Mouse (Mus musculus) forebrain, embryonic 15.5 days (tissue): ENCODE measurements around the gene Mrpl35. TPM values are rescaled to one million over a fixed set of nuclear protein-coding genes. Genes with fewer than 3 reads are reported as not detected.
"Not testable (repeated sequence)": the region's sequence is repeated elsewhere in the genome, so short reads cannot be mapped to it uniquely, and the experiment has no call there.

Experiments used
- ATAC-seq: fragments of 200-750 bp; cut with Nextera tagmentation; replicated peaks from 2 replicates; pipeline ENCODE4 v1.8.0; 2017; ENCODE audit warnings: mild to moderate bottlenecking, moderate TSS enrichment, moderate library complexity
- H3K27ac ChIP-seq: fragments of 300-500 bp; sonication (generic); replicated peaks from 2 replicates; pipeline ENCODE4 v1.5.1; 2015; ENCODE audit warnings: mild to moderate bottlenecking, inconsistent platforms
- H3K27me3 ChIP-seq: fragments of 300-500 bp; sonication (generic); 2 replicates; pipeline ENCODE4 v1.6.1; 2015; ENCODE audit warnings: inconsistent platforms
- H3K36me3 ChIP-seq: fragments of 300-500 bp; sonication (generic); 2 replicates; pipeline ENCODE4 v1.6.1; 2015; ENCODE audit warnings: mild to moderate bottlenecking, inconsistent platforms
- H3K4me1 ChIP-seq: fragments of 300-500 bp; sonication (generic); 2 replicates; pipeline ENCODE4 v1.6.1; 2015; ENCODE audit warnings: inconsistent platforms
- H3K4me2 ChIP-seq: fragments of 300-500 bp; sonication (generic); replicated peaks from 2 replicates; pipeline ENCODE4 v1.6.1; 2015; ENCODE audit warnings: mild to moderate bottlenecking, inconsistent platforms
- H3K4me3 ChIP-seq: fragments of 300-500 bp; sonication (generic); 2 replicates; pipeline ENCODE4 v1.5.1; 2015; ENCODE audit warnings: mild to moderate bottlenecking, inconsistent platforms
- H3K9ac ChIP-seq: fragments of 300-500 bp; sonication (generic); replicated peaks from 2 replicates; pipeline ENCODE4 v1.6.1; 2015; ENCODE audit warnings: mild to moderate bottlenecking, inconsistent platforms
- H3K9me3 ChIP-seq: fragments of 300-500 bp; sonication (generic); 2 replicates; pipeline ENCODE4 v1.6.1; 2016; ENCODE audit warnings: inconsistent platforms
- WGBS: fragments of 180-500 bp; shearing (Covaris S2); methylation state at CpG from one replicate; pipeline ENCODE4 v1.1.7; 2015; ENCODE audit warnings: mixed read lengths; 5-methylcytosine and 5-hydroxymethylcytosine counted together
- polyA plus RNA-seq: library from polyadenylated mRNA; unstranded; fragments of >200 nt; fragmentation: Nextera tagmentation; extraction: Ambion mirVana; gene quantifications from 2 replicates; pipeline ENCODE4 v1.2.1, GENCODE M21; 2015

Gene Mrpl35
- 37.7 and 41.0 TPM in 2 replicates for polyA plus RNA-seq

GRCm38 (mm10) chr6:71826869-71827268 lies at the start of gene Mrpl35:
Gene Mrpl35, minus strand, starts transcription at chr6:71826969.
- no peaks in the 10 kb centered on the region for H3K9me3 ChIP-seq
- no peak for ATAC-seq
- no peak within 1 kb of the TSS for H3K9ac ChIP-seq
- WGBS = 44% methylated on average over 1 of the region's 1 CpGs
- no peak within 1 kb of the TSS for H3K4me3 ChIP-seq
- H3K27ac ChIP-seq = no peak within 1 kb of the TSS
- H3K36me3 ChIP-seq = no peaks in the 10 kb centered on the region
- H3K27me3 ChIP-seq = no peaks in the 10 kb centered on the region
- H3K4me2 ChIP-seq = no peak within 1 kb of the TSS
- H3K4me1 ChIP-seq = peaks cover 18% of the 10 kb centered on the region

- Histone ChIP-seq H3K27ac (no peak overlapping the region), H3K36me3 (peaks cover 90% of the 10 kb centered on the region)
- ATAC-seq = no peak
These were observed 44.6 kb upstream of the Mrpl35 start for GRCm38 (mm10) chr6:71871396-71871795.

DNA sequence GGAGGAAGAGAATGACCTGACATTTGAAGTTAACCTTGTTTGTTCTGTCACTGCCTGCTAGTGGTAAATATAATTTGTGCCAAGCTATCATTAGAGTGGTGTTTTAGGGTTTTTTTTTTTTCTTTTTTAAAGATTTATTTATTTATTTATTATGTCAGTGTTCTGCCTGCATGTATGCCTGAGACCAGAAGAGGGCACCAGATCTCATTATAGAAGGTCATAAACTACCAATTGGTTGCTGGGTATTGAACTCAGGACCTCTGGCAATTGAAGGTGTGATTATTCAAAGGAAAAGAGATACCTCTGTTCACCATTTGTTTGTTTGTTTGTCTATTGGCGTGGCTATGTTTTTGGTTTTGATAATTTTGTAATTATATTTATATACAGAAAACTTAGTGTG lies 42.0 kb upstream of the Mrpl35 start:
- WGBS = 90% methylated on average over 1 of the region's 1 CpGs
- Histone ChIP-seq H3K27ac (no peak overlapping the region), H3K4me1 (no peaks in the 10 kb centered on the region), H3K4me3 (no peak overlapping the region), H3K36me3 (peaks cover 83% of the 10 kb centered on the region), H3K9me3 (no peaks in the 10 kb centered on the region), H3K9ac (no peak overlapping the region), H3K4me2 (no peak overlapping the region), H3K27me3 (no peaks in the 10 kb centered on the region)
- ATAC-seq = no peak

More at GRCm38 (mm10) chr6:71871396-71871795, 44.6 kb upstream of the Mrpl35 start:
- Histone ChIP-seq H3K9ac (no peak overlapping the region), H3K4me2 (no peak overlapping the region), H3K27me3 (no peaks in the 10 kb centered on the region), H3K4me3 (no peak overlapping the region), H3K4me1 (no peaks in the 10 kb centered on the region), H3K9me3 (no peaks in the 10 kb centered on the region)
- 97% methylated on average over 9 of the region's 9 CpGs for WGBS

- Histone ChIP-seq H3K9ac (no peak overlapping the region), H3K4me3 (no peak overlapping the region), H3K36me3 (peaks cover 82% of the 10 kb centered on the region), H3K9me3 (no peaks in the 10 kb centered on the region), H3K4me1 (no peaks in the 10 kb centered on the region), H3K27ac (no peak overlapping the region), H3K27me3 (no peaks in the 10 kb centered on the region), H3K4me2 (no peak overlapping the region)
- no peak for ATAC-seq
- WGBS = 93% methylated on average over 2 of the region's 2 CpGs
These were observed 41.0 kb upstream of the Mrpl35 start for GRCm38 (mm10) chr6:71867751-71868150.

DNA sequence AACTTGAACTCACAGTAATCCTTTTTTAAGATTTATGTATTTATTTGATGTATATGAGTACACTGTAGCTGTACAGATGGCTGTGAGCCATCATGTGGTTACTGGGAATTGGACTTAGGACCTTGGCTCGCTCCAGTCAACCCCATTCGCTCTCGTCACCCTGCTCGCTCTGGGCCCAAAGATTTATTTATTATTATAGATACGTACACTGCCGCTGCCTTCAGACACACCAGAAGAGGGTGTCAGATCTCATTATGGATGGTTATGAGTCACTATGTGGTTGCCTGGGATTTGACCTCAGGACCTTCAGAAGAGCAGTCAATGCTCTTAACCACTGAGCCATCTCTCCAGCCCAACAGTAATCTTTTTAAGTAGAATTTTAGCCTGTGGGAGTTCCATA lies 20.1 kb upstream of the Mrpl35 start:
- 98% methylated on average over 6 of the region's 6 CpGs for WGBS
- not testable (repeated sequence) for H3K4me3 ChIP-seq, H3K4me1 ChIP-seq, H3K9ac ChIP-seq, ATAC-seq, H3K4me2 ChIP-seq, H3K27me3 ChIP-seq, H3K9me3 ChIP-seq, H3K27ac ChIP-seq
- H3K36me3 ChIP-seq = peaks cover 18% of the 10 kb centered on the region

DNA sequence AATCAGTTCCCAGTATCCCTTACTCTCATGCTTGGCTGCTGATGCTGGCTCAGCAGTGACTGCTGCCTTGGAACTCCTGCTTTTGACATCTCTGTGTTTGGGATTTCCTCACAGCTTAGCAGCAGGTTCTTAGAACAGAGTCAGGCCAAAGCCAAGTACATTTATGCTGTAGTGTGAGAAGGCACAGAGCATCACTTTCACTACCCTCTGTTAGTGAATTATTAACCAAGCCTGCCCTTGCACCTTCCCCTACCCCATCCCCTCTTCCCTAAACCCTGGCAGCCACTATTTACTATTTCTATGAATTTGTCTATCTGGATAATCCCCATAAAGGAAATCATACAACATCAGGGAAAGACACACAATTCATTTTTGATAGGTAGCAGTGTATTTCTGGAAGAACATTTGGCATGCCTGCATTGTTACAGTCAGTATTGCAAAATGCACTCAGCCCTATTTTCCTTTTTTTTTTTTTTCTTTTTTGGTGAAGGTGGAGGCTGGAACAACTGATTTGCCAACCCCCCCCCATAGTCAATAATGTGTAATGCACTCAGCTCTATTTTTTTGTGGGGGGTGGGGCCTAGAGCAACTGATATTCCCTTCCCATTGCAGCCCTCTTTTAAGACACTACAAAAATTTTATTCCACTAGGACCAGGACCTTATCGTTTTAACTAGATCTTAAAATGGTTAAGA lies 14.0 kb upstream of the Mrpl35 start:
- WGBS = 98% methylated on average over 1 of the region's 1 CpGs
- ATAC-seq = no peak
- H3K27ac ChIP-seq = no peak overlapping the region
- H3K27me3 ChIP-seq = no peaks in the 10 kb centered on the region
- no peak overlapping the region for H3K9ac ChIP-seq
- no peaks in the 10 kb centered on the region for H3K4me1 ChIP-seq
- no peak overlapping the region for H3K4me3 ChIP-seq
- peaks cover 4% of the 10 kb centered on the region; the same call in 1 of the 2 replicates for H3K36me3 ChIP-seq
- no peak overlapping the region for H3K4me2 ChIP-seq
- H3K9me3 ChIP-seq = no peaks in the 10 kb centered on the region

DNA sequence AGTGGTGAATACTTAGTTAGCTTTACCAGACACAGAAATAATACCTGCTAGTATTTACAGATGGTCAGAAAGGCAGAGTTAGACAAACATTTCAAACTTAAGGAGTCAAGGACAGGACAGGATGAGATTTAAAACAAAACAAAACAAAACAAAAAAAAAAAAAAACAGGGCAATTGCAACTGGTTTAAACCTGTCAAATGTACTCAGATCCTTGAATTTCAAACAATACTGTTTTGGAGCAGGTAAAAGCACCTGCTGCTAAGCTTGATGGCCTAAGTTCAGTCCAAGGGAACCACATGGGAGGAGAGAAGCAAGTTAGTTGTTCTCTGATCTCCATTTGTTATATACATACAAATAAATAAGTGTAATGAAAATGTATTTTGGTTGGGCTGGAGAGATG lies 13.0 kb upstream of the Mrpl35 start:
- no peak for ATAC-seq
- no peak overlapping the region for H3K27ac ChIP-seq
- H3K36me3 ChIP-seq = peaks cover 6% of the 10 kb centered on the region; the same call in 1 of the 2 replicates
- no peak overlapping the region for H3K9ac ChIP-seq
- H3K27me3 ChIP-seq = no peaks in the 10 kb centered on the region
- H3K9me3 ChIP-seq = no peaks in the 10 kb centered on the region
- no peaks in the 10 kb centered on the region for H3K4me1 ChIP-seq
- H3K4me3 ChIP-seq = no peak overlapping the region
- H3K4me2 ChIP-seq = no peak overlapping the region

DNA sequence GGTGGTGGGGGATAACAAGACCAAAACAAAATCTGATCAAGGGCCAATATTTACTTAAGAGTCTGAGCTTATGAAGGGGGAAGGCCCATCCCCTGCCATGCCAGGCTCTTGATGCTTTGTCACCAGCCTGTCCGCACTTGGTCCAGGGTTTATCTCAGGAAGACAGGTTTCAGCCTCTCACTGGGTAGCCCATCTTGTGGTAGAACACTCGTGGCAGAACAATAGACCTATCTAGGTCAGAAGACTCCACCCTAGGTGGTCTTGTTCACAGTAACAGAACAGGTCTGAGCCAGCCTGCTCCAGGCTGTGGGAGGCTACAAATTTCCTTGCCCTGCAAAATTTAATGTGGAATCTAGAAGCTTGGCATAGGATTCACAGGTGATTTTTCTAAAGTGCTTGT lies 10.0 kb upstream of the Mrpl35 start:
- no peak overlapping the region for H3K27ac ChIP-seq
- H3K4me2 ChIP-seq = no peak overlapping the region
- H3K4me1 ChIP-seq = peaks cover 14% of the 10 kb centered on the region
- WGBS = 78% methylated on average over 2 of the region's 2 CpGs
- H3K4me3 ChIP-seq = no peak overlapping the region
- no peaks in the 10 kb centered on the region for H3K27me3 ChIP-seq
- no peak for ATAC-seq
- H3K9ac ChIP-seq = no peak overlapping the region
- peaks cover 15% of the 10 kb centered on the region; the same call in 1 of the 2 replicates for H3K36me3 ChIP-seq
- no peaks in the 10 kb centered on the region for H3K9me3 ChIP-seq

- ATAC-seq = peak; percentile 100
- no peaks in the 10 kb centered on the region for H3K27me3 ChIP-seq
- WGBS = 0% methylated on average over 21 of the region's 21 CpGs
These were observed 4.8 kb upstream of the Mrpl35 start for GRCm38 (mm10) chr6:71831581-71831960.

DNA sequence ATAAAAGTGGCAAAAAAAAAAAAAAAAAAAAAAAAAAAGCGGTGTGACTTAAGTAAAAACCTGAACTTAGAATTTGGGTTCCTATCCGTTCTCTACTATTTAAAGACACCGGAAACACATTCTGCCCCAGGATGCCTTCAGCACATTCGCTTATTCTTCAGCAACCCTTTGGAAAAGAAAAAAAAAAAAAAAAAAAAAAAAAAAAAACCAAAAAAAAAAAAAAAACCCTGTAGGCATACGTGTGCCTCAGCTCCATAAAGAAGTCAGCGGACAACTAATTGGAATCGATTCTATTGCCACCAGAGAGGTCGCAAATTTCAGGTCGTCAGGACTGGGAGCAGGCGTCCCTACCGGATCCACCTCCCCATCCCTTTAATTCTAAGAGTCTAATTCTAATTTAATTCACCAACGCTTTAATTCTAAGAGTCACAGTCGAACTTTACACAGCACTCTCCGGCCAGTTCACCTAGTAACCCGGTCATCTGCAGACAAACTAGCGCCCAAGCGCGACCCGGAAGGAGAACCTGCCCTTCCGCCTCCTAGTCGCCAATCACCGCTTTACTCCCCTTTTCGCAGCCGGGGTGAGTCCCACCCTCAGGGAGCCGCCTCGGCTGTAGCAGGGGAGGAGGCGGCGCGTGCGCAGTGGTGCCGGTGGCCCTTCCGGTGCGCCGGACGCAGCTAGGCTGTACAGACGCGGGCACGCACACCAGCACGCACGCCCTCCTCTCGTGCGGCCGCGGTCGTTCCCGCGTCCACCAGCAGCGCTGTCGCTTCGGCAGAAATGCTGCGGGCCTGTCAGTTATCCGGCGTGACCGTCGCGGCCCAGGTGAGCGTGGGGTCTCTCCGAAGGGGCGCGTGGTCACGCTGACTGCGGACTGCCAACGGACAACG lies 4.2 kb upstream of the Mrpl35 start, which contains the start of gene Immt:
Immt (plus strand) TSS at position 642 of the 891 bp plus-strand sequence.
- Histone ChIP-seq H3K27ac (peak within 1 kb of the TSS; percentile 93), H3K36me3 (peaks cover 13% of the 10 kb centered on the region; the same call in 1 of the 2 replicates), H3K4me3 (peak within 1 kb of the TSS; percentile 98), H3K9ac (peak within 1 kb of the TSS; percentile 85), H3K27me3 (no peaks in the 10 kb centered on the region), H3K9me3 (no peaks in the 10 kb centered on the region), H3K4me2 (peak within 1 kb of the TSS; percentile 78), H3K4me1 (peaks cover 21% of the 10 kb centered on the region)
- WGBS = under 1% methylated on average over 64 of the region's 64 CpGs
- peak; percentile 99 for ATAC-seq

More at GRCm38 (mm10) chr6:71831581-71831960, 4.8 kb upstream of the Mrpl35 start:
- H3K36me3 ChIP-seq = peaks cover 15% of the 10 kb centered on the region; the same call in 1 of the 2 replicates
- H3K9ac ChIP-seq = peak overlapping the region; percentile 85
- peaks cover 21% of the 10 kb centered on the region for H3K4me1 ChIP-seq
- H3K4me2 ChIP-seq = peak overlapping the region; percentile 78
- H3K9me3 ChIP-seq = no peaks in the 10 kb centered on the region
- peak overlapping the region; percentile 93 for H3K27ac ChIP-seq
- H3K4me3 ChIP-seq = peak overlapping the region; percentile 98

DNA sequence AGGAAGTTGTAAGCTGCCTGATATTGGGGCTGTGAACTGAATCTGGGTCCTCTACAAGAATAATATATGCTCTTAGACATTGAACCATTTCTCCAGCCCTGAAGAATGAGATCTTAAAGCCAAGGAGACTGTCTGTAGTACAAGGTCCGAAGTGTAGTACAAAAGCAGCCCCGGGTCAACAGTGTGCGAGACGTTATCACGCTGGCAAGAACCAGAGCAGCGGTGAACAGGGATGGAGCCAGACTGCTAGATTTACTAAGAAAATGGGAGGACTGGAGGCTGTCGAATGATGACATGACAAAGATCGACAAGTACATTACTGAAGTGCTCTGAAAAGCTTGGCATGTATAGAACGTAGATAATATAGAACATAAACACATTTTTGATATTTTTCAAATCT lies 3.0 kb upstream of the Mrpl35 start:
- H3K36me3 ChIP-seq = 0 out of 2 replicates have a peak, but pooled peaks cover 9% of the 10 kb centered on the region
- H3K4me3 ChIP-seq = no peak overlapping the region
- no peaks in the 10 kb centered on the region for H3K27me3 ChIP-seq
- peaks cover 21% of the 10 kb centered on the region for H3K4me1 ChIP-seq
- 89% methylated on average over 9 of the region's 9 CpGs for WGBS
- H3K9me3 ChIP-seq = no peaks in the 10 kb centered on the region
- H3K27ac ChIP-seq = no peak overlapping the region
- no peak overlapping the region for H3K4me2 ChIP-seq
- H3K9ac ChIP-seq = no peak overlapping the region
- ATAC-seq = no peak

DNA sequence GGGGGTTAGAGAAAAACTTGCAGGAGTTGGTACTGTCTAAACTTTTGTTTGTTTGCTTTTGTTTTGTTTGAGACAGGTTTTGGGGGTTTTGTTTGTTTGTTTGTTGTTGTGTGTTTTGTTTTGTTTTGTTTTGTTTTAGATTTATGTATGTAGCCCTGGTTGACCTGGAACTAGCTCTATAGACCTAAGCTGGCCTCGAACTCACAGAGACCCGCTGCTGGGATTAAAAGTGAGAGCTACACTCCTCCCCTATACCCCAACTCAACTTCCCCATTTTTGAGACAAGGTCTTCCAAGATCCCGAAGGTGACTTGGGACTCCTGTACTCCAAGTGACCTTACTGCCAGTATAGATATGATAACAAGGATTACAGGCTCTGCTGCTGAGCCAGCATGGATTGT lies 2.8 kb downstream of the Mrpl35 start:
- WGBS = 38% methylated on average over 3 of the region's 3 CpGs
- Histone ChIP-seq H3K9me3 (no peaks in the 10 kb centered on the region), H3K36me3 (no peaks in the 10 kb centered on the region), H3K27me3 (no peaks in the 10 kb centered on the region), H3K4me2 (peak overlapping the region; percentile 75), H3K9ac (peak overlapping the region; percentile 62; the same call in 1 of the 2 replicates), H3K4me1 (peaks cover 11% of the 10 kb centered on the region), H3K4me3 (peak overlapping the region; percentile 72), H3K27ac (no peak overlapping the region)
- no peak for ATAC-seq
